Mouse (Mus musculus): ENCODE results near the gene Lrfn5. TPM values are rescaled to one million over a fixed set of nuclear protein-coding genes. Genes with fewer than 3 reads are reported as not detected.

Gene Lrfn5
- not detected for polyA plus RNA-seq (2021)

- in situ Hi-C loops (cut with MboI; ENCODE audit: low pct_unique_long_range_greater_than_20kb), result no loop called here
- ATAC-seq (peak; percentile 39), DNase-seq (ENCODE audit: low read depth, low spot score) (no peak)
- POLR2A ChIA-PET, result no interaction called here
- no peak for TF ChIP-seq CTCF (IDR thresholded peaks at IDR 0.05)
- CTCF ChIA-PET, result no interaction called here
- H3K27me3 ChIP-seq, result peaks cover 17% of the 10 kb centered on the region
These were observed at the start of gene Lrfn5 for GRCm38 (mm10) chr12:61522829-61523370. TSS of gene Lrfn5 (plus strand) at chr12:61523150.

- CTCF ChIA-PET, result no interaction called here
- DNase-seq (ENCODE audit: low read depth, low spot score), result no peak
- ATAC-seq, result no peak
- in situ Hi-C loops (cut with MboI; ENCODE audit: low pct_unique_long_range_greater_than_20kb), result no loop called here
- no peak for TF ChIP-seq CTCF (IDR thresholded peaks at IDR 0.05)
- H3K27me3 ChIP-seq, result peaks cover 17% of the 10 kb centered on the region
- POLR2A ChIA-PET, result no interaction called here
These were observed 1.3 kb upstream of the Lrfn5 start for GRCm38 (mm10) chr12:61521501-61522147.

- no peak for TF ChIP-seq CTCF (IDR thresholded peaks at IDR 0.05)
- CTCF ChIA-PET, result no interaction called here
- no peak for DNase-seq (ENCODE audit: low read depth, low spot score)
- POLR2A ChIA-PET, result no interaction called here
- in situ Hi-C loops (cut with MboI; ENCODE audit: low pct_unique_long_range_greater_than_20kb), result no loop called here
- no peak for ATAC-seq
- H3K27me3 ChIP-seq, result peaks cover 17% of the 10 kb centered on the region
These were observed 662 bp upstream of the Lrfn5 start for GRCm38 (mm10) chr12:61522148-61522828.

GRCm38 (mm10) chr12:61523631-61524182, 757 bp downstream of the Lrfn5 start:
- ChIA-PET POLR2A (no interaction called here), CTCF (no interaction called here)
- in situ Hi-C loops (cut with MboI; ENCODE audit: low pct_unique_long_range_greater_than_20kb), result no loop called here
- TF ChIP-seq CTCF (IDR thresholded peaks at IDR 0.05), result no peak
- DNase-seq (ENCODE audit: low read depth, low spot score) (no peak), ATAC-seq (no peak)
- H3K27me3 ChIP-seq, result peaks cover 17% of the 10 kb centered on the region

GRCm38 (mm10) chr12:61524183-61524651, 1.3 kb downstream of the Lrfn5 start:
- DNase-seq (ENCODE audit: low read depth, low spot score) (no peak), ATAC-seq (no peak)
- ChIA-PET CTCF (no interaction called here), POLR2A (no interaction called here)
- peaks cover 17% of the 10 kb centered on the region for H3K27me3 ChIP-seq
- TF ChIP-seq CTCF (IDR thresholded peaks at IDR 0.05), result no peak
- in situ Hi-C loops (cut with MboI; ENCODE audit: low pct_unique_long_range_greater_than_20kb), result no loop called here

- H3K27me3 ChIP-seq, result peaks cover 17% of the 10 kb centered on the region
- no peak for TF ChIP-seq CTCF (IDR thresholded peaks at IDR 0.05)
- ChIA-PET POLR2A (no interaction called here), CTCF (no interaction called here)
- in situ Hi-C loops (cut with MboI; ENCODE audit: low pct_unique_long_range_greater_than_20kb), result no loop called here
- DNase-seq (ENCODE audit: low read depth, low spot score), result no peak
- ATAC-seq, result no peak
These were observed 3.2 kb downstream of the Lrfn5 start for GRCm38 (mm10) chr12:61526199-61526598.

GRCm38 (mm10) chr12:61579949-61580348, 57.0 kb downstream of the Lrfn5 start:
- no peak for TF ChIP-seq CTCF (IDR thresholded peaks at IDR 0.05)
- in situ Hi-C loops (cut with MboI; ENCODE audit: low pct_unique_long_range_greater_than_20kb), result no loop called here
- CTCF ChIA-PET, result no interaction called here
- no peaks in the 10 kb centered on the region for H3K27me3 ChIP-seq
- DNase-seq (ENCODE audit: low read depth, low spot score) (no peak), ATAC-seq (no peak)
- POLR2A ChIA-PET, result no interaction called here

- TF ChIP-seq CTCF (IDR thresholded peaks at IDR 0.05), result no peak
- DNase-seq (ENCODE audit: low read depth, low spot score), result no peak
- ATAC-seq, result no peak
- POLR2A ChIA-PET, result no interaction called here
- CTCF ChIA-PET, result no interaction called here
- H3K27me3 ChIP-seq, result no peaks in the 10 kb centered on the region
- in situ Hi-C loops (cut with MboI; ENCODE audit: low pct_unique_long_range_greater_than_20kb), result no loop called here
These were observed 77.4 kb downstream of the Lrfn5 start for GRCm38 (mm10) chr12:61600305-61600704.

- POLR2A ChIA-PET, result no interaction called here
- in situ Hi-C loops (cut with MboI; ENCODE audit: low pct_unique_long_range_greater_than_20kb), result no loop called here
These were observed 84.9 kb downstream of the Lrfn5 start for GRCm38 (mm10) chr12:61607871-61608270.

GRCm38 (mm10) chr12:61610081-61610480, 87.1 kb downstream of the Lrfn5 start:
- in situ Hi-C loops (cut with MboI; ENCODE audit: low pct_unique_long_range_greater_than_20kb), result no loop called here
- ATAC-seq (no peak), DNase-seq (ENCODE audit: low read depth, low spot score) (no peak)
- TF ChIP-seq CTCF (IDR thresholded peaks at IDR 0.05), result no peak
- H3K27me3 ChIP-seq, result no peaks in the 10 kb centered on the region
- ChIA-PET POLR2A (no interaction called here), CTCF (no interaction called here)

More at GRCm38 (mm10) chr12:61607871-61608270, 84.9 kb downstream of the Lrfn5 start:
- no peak for ATAC-seq
- TF ChIP-seq CTCF (IDR thresholded peaks at IDR 0.05), result no peak
- no peaks in the 10 kb centered on the region for H3K27me3 ChIP-seq
- DNase-seq (ENCODE audit: low read depth, low spot score), result no peak
- CTCF ChIA-PET, result no interaction called here

- in situ Hi-C loops (cut with MboI; ENCODE audit: low pct_unique_long_range_greater_than_20kb), result no loop called here
- CTCF ChIA-PET, result no interaction called here
- DNase-seq (ENCODE audit: low read depth, low spot score), result no peak
- POLR2A ChIA-PET, result no interaction called here
- TF ChIP-seq CTCF (IDR thresholded peaks at IDR 0.05), result no peak
- no peak for ATAC-seq
- no peaks in the 10 kb centered on the region for H3K27me3 ChIP-seq
These were observed 101.6 kb downstream of the Lrfn5 start for GRCm38 (mm10) chr12:61624532-61624931.

Data from Patski (cell line).